In the genomic region with DNA sequence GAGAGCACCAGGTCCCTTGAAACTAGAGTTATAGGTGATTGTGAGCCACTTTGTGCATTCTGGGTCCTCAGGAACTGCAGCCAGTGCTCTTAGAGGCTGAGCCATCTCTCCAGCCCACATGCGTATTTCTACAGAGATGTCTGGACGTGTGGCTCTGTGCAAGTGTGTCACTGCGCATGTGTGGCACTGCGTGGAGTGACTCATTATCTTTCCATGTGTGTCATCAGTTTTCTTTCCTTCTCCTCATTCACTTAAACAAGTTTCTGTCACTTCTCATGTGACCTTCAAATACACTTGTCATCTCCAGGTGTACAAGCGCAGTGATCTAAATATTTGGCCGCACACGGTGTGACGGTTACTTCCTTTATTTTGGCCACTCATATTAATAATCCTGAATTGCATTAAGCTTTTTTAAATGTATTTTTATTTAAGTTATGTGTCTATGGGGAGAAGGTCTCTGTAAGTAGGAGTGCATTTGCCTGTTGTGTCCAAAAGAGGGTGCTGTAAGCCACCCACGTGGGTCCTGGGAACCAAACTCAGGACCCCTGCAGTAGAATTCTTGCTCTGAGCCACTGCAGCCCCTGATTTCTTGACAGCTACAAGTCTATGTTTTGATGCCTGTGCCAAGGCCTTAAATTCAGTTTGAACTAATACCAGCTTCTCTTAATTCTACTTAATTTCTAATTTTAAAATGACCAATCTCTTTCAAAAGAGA, we compare ENCODE assay signal across 8 mouse cellular contexts. TPM values are rescaled to one million over a fixed set of nuclear protein-coding genes. Genes with fewer than 3 reads are reported as not detected.
DNase-seq lines count a peak whose midpoint lies in the region; TF ChIP-seq lines count a peak whose summit lies in the region.
"Had no signal": no experiment of that assay in that cellular context is flagged by ENCODE, and none has a peak within 500 bp of the region (broad histone marks: within the 10 kb centered on the region; RNA-seq: fewer than 3 reads in every experiment).

No protein-coding gene starts in this region.

- peak; percentile 52 for TF ChIP-seq CTCF in left cerebral cortex, adult 2 months (IDR thresholded peaks at IDR 0.05)
- peak; percentile 33; the same call in 1 of the 2 replicates for TF ChIP-seq CTCF in bone marrow, adult 2 months (IDR thresholded peaks at IDR 0.05; ENCODE audit: control insufficient read depth, insufficient read depth, low read length)

- H3K27ac ChIP-seq in left cerebral cortex, adult 2 months: no peak overlapping the region
- H3K27ac ChIP-seq in bone marrow, adult 2 months (ENCODE audit: control insufficient read depth, insufficient read depth, low read depth, low read length, poor library complexity): no peak overlapping the region

- intact Hi-C loops in left cerebral cortex, adult 2 months (cut with DNase I): loop anchor here (5.0 kb wide), 1 partner anchor 347 kb away; no protein-coding TSS in a partner anchor
- intact Hi-C loops in left cerebral cortex, postnatal 4 days (cut with DNase I): loop anchor here (10.0 kb wide), 1 partner anchor 90 kb away; a partner anchor contains a TSS

- TF ChIP-seq POLR2A in bone marrow, adult 2 months (IDR thresholded peaks at IDR 0.05; ENCODE audit: borderline replicate concordance, control insufficient read depth, low read depth, low read length): no peak

- no peak for DNase-seq in left cerebral cortex, adult 2 months (ENCODE audit: extremely low spot score in 1 of 2, low spot score in 2 of 2)
- DNase-seq in left cerebral cortex, postnatal 4 days: no peak
- DNase-seq in ES-CJ7 (ENCODE audit: low read depth, low spot score): peak; percentile 60
- peak; percentile 10 for DNase-seq in lung, postnatal 25 days (ENCODE audit: low spot score)
- DNase-seq in right cerebral cortex, postnatal 25 days: no peak
- no peak for DNase-seq in natural killer cell, adult 2 months (ENCODE audit: low spot score in 2 of 2)

- H3K4me3 ChIP-seq in left cerebral cortex, adult 2 months: no peak overlapping the region
- H3K4me3 ChIP-seq in bone marrow, adult 2 months (replicated peaks; ENCODE audit: control insufficient read depth, low read depth, low read length): no peak overlapping the region

- no peaks in the 10 kb centered on the region; the same call in 1 of the 2 replicates for H3K4me1 ChIP-seq in bone marrow, adult 2 months (ENCODE audit: control insufficient read depth, insufficient read depth, low read length)

- WGBS in bone marrow, adult 2 months: 74% methylated on average over 9 of the region's 9 CpGs

RNA-seq across cellular contexts. Expression of a gene that starts 19.6 kb away (rescaled TPM):
- total RNA-seq in left cerebral cortex, adult 2 months (2021): not detected
- not detected for total RNA-seq in left cerebral cortex, postnatal 4 days (2021)
- not detected in 2 replicates for polyA plus RNA-seq in bone marrow, adult 2 months (2011; ENCODE audit: insufficient read depth, insufficient read length, low replicate concordance, missing spikeins)
- polyA plus RNA-seq: liver, embryonic 16.5 days had no signal

RNA-seq across cellular contexts. Expression of a gene that starts 45.7 kb away (rescaled TPM):
- total RNA-seq in left cerebral cortex, adult 2 months (2021): under 1 TPM; 0.23 to 0.37 TPM
- under 1 TPM; 0.54 to 0.60 TPM for total RNA-seq in left cerebral cortex, postnatal 4 days (2021)
- polyA plus RNA-seq in bone marrow, adult 2 months (2011; ENCODE audit: insufficient read depth, insufficient read length, low replicate concordance, missing spikeins): 63.2 and 88.6 TPM in 2 replicates
- polyA plus RNA-seq: liver, embryonic 16.5 days had no signal

Comparison
In these comparisons a context has a peak if more than half of its experiments do, and no peak if none do; other contexts are left out.
1. DNase-seq: peak in ES-CJ7 (single experiment) and lung, postnatal 25 days (single experiment); none in left cerebral cortex, adult 2 months (0 of 2), left cerebral cortex, postnatal 4 days (single experiment), right cerebral cortex, postnatal 25 days (single experiment) and natural killer cell, adult 2 months (0 of 2).